Mouse (Mus musculus): ENCODE data around the gene Clcn2.

- TF ChIP-seq CTCF (IDR thresholded peaks at IDR 0.05; ENCODE audit: control insufficient read depth, insufficient read depth, insufficient read length) (no peak), MYOG (IDR thresholded peaks at IDR 0.05; ENCODE audit: control insufficient read depth, extremely low read depth, insufficient read length) (no peak), MAX (IDR thresholded peaks at IDR 0.05) (no peak), USF1 (IDR thresholded peaks at IDR 0.05; ENCODE audit: low read depth) (no peak), CEBPB (IDR thresholded peaks at IDR 0.05; ENCODE audit: low read depth) (no peak), MYOD1 (IDR thresholded peaks at IDR 0.05; ENCODE audit: control insufficient read depth, insufficient read length, low read depth) (no peak)
These were observed 8.2 kb upstream of the Clcn2 start for GRCm38 (mm10) chr16:20725750-20726149.
